Mouse (Mus musculus) forebrain, embryonic 12.5 days (tissue): Measurements from ENCODE around the gene Zfp3. TPM values are rescaled to one million over a fixed set of nuclear protein-coding genes. Genes with fewer than 3 reads are reported as not detected.
A peak's percentile ranks its signal among the peaks of the same experiment; 100 is the strongest.

Experiments
- ATAC-seq: fragments of 200-750 bp; cut with Nextera tagmentation; 2 replicates; pipeline ENCODE4 v1.8.0; 2017; ENCODE audit warnings: moderate TSS enrichment; ENCODE audit not compliant: low FRiP score
- H3K27ac ChIP-seq: fragments of 300-500 bp; sonication (generic); 2 replicates; pipeline ENCODE4 v1.5.1; 2016; ENCODE audit warnings: mild to moderate bottlenecking
- H3K27me3 ChIP-seq: fragments of 300-500 bp; sonication (generic); 2 replicates; pipeline ENCODE4 v1.6.1; 2016; ENCODE audit warnings: mild to moderate bottlenecking
- H3K36me3 ChIP-seq: fragments of 300-500 bp; sonication (generic); replicated peaks from 2 replicates; pipeline ENCODE4 v1.6.1; 2016; ENCODE audit warnings: mild to moderate bottlenecking
- H3K4me1 ChIP-seq: fragments of 300-500 bp; sonication (generic); 2 replicates; pipeline ENCODE4 v1.6.1; 2016
- H3K4me2 ChIP-seq: fragments of 300-500 bp; sonication (generic); 2 replicates; pipeline ENCODE4 v1.6.1; 2016; ENCODE audit warnings: mild to moderate bottlenecking, moderate library complexity
- H3K4me3 ChIP-seq: fragments of 300-500 bp; sonication (generic); replicated peaks from 2 replicates; pipeline ENCODE4 v1.5.1; 2016; ENCODE audit warnings: mild to moderate bottlenecking
- H3K9ac ChIP-seq: fragments of 300-500 bp; sonication (generic); 2 replicates; pipeline ENCODE4 v1.6.1; 2016; ENCODE audit warnings: mild to moderate bottlenecking
- H3K9me3 ChIP-seq: fragments of 300-500 bp; sonication (generic); 2 replicates; pipeline ENCODE4 v1.6.1; 2016
- WGBS: fragments of 180-500 bp; shearing (Covaris S2); methylation state at CpG from one replicate; pipeline ENCODE4 v1.1.7; 2016; 5-methylcytosine and 5-hydroxymethylcytosine counted together
- polyA plus RNA-seq: library from polyadenylated mRNA; unstranded; fragments of >200 nt; fragmentation: Nextera tagmentation; extraction: Ambion mirVana; gene quantifications from 2 replicates; pipeline ENCODE4 v1.2.1, GENCODE M21; 2016

Zfp3 gene
- polyA plus RNA-seq = 10.7 and 11.4 TPM in 2 replicates

- peak within 1 kb of the TSS; percentile 57 for H3K27ac ChIP-seq
- WGBS = under 1% methylated on average over 78 of the region's 78 CpGs
- H3K9ac ChIP-seq = peak within 1 kb of the TSS; percentile 79
- H3K4me1 ChIP-seq = peaks cover 13% of the 10 kb centered on the region
- no peaks in the 10 kb centered on the region for H3K27me3 ChIP-seq
- peak within 1 kb of the TSS; percentile 73 for H3K4me2 ChIP-seq
- H3K36me3 ChIP-seq = no peaks in the 10 kb centered on the region; the same call in 1 of the 2 replicates
- ATAC-seq = peak; percentile 68
- peak within 1 kb of the TSS; percentile 82 for H3K4me3 ChIP-seq
- no peaks in the 10 kb centered on the region for H3K9me3 ChIP-seq
These were observed at the start of gene Zfp3 for GRCm38 (mm10) chr11:70763936-70764808. Gene Zfp3, plus strand, starts transcription at chr11:70764209.

- ATAC-seq = no peak
- WGBS = 91% methylated on average over 6 of the region's 6 CpGs
These were observed 48.2 kb upstream of the Zfp3 start for GRCm38 (mm10) chr11:70715832-70716231.

GRCm38 (mm10) chr11:70718481-70718880 lies 45.5 kb upstream of the Zfp3 start:
- ATAC-seq = no peak
- H3K27ac ChIP-seq = no peak overlapping the region
- H3K36me3 ChIP-seq = peaks cover 67% of the 10 kb centered on the region
- H3K4me1 ChIP-seq = no peaks in the 10 kb centered on the region
- no peaks in the 10 kb centered on the region for H3K27me3 ChIP-seq
- no peak overlapping the region for H3K9ac ChIP-seq
- 77% methylated on average over 5 of the region's 5 CpGs for WGBS
- H3K9me3 ChIP-seq = no peaks in the 10 kb centered on the region
- no peak overlapping the region for H3K4me3 ChIP-seq
- H3K4me2 ChIP-seq = no peak overlapping the region

More at GRCm38 (mm10) chr11:70715832-70716231, 48.2 kb upstream of the Zfp3 start:
- 0 out of 2 replicates have a peak overlapping the region, but pooled peaks have one; percentile 17 for H3K9ac ChIP-seq
- H3K4me3 ChIP-seq = no peak overlapping the region
- no peak overlapping the region for H3K4me2 ChIP-seq
- H3K27me3 ChIP-seq = no peaks in the 10 kb centered on the region
- no peak overlapping the region for H3K27ac ChIP-seq
- H3K9me3 ChIP-seq = no peaks in the 10 kb centered on the region
- H3K36me3 ChIP-seq = peaks cover 62% of the 10 kb centered on the region
- no peaks in the 10 kb centered on the region for H3K4me1 ChIP-seq

DNA sequence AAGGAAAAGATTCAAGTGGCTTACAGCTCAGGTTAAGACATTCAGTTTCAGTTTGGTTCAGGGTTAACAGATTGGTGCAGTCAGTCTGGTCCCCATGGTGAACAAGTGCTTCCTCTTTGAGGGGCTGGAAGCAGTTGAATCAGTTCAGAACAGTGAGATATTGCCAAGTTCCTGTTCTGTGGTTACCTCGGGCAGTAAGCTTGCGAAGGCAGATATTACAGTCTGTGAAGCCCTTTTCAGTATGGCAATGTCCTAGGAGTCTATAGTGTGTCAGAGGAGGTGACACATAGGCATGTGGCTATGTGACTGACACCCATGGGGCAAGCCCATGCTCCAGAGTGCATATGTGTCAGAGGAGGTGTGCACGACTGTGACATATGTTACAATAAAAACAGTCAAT lies 43.4 kb upstream of the Zfp3 start:
- no peak overlapping the region for H3K4me2 ChIP-seq
- no peak overlapping the region for H3K4me3 ChIP-seq
- H3K9ac ChIP-seq = no peak overlapping the region
- WGBS = 92% methylated on average over 3 of the region's 3 CpGs
- H3K36me3 ChIP-seq = peaks cover 88% of the 10 kb centered on the region
- H3K4me1 ChIP-seq = no peaks in the 10 kb centered on the region
- no peak for ATAC-seq
- H3K27me3 ChIP-seq = no peaks in the 10 kb centered on the region
- H3K27ac ChIP-seq = no peak overlapping the region
- no peaks in the 10 kb centered on the region for H3K9me3 ChIP-seq

- H3K27me3 ChIP-seq = no peaks in the 10 kb centered on the region
- H3K4me3 ChIP-seq = no peak overlapping the region
- 92% methylated on average over 3 of the region's 3 CpGs for WGBS
- ATAC-seq = no peak
- no peak overlapping the region for H3K27ac ChIP-seq
- H3K36me3 ChIP-seq = peaks cover 90% of the 10 kb centered on the region
- no peaks in the 10 kb centered on the region for H3K9me3 ChIP-seq
- H3K4me1 ChIP-seq = no peaks in the 10 kb centered on the region
- H3K4me2 ChIP-seq = no peak overlapping the region
- no peak overlapping the region for H3K9ac ChIP-seq
These were observed 42.9 kb upstream of the Zfp3 start for GRCm38 (mm10) chr11:70721072-70721471.

GRCm38 (mm10) chr11:70724706-70725105 lies 39.3 kb upstream of the Zfp3 start:
- 96% methylated on average over 9 of the region's 9 CpGs for WGBS
- no peaks in the 10 kb centered on the region for H3K27me3 ChIP-seq
- H3K4me2 ChIP-seq = no peak overlapping the region
- no peak overlapping the region for H3K4me3 ChIP-seq
- H3K27ac ChIP-seq = no peak overlapping the region
- H3K9me3 ChIP-seq = no peaks in the 10 kb centered on the region
- H3K4me1 ChIP-seq = no peaks in the 10 kb centered on the region
- no peak for ATAC-seq
- H3K9ac ChIP-seq = no peak overlapping the region
- H3K36me3 ChIP-seq = peaks cover 81% of the 10 kb centered on the region

DNA sequence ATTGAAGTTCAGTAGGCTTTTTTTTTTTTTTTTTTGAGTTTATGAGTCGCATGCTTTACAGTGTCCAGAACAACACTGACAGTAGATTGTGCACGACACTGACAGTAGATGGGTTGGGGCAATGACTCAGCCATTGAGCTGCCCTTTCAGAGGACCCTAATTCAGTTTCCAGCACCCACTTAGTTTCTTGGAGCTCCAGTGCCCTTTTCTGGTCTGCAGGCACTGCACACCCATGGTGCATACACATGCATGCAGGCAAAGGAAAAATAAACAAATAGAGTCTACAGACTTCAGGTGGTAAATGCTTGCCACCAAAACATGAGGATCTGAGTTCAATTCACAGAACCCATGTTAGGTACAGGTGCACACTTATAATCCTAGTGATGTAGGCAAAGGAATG lies 37.4 kb upstream of the Zfp3 start:
- H3K36me3 ChIP-seq = peaks cover 63% of the 10 kb centered on the region
- H3K4me1 ChIP-seq = no peaks in the 10 kb centered on the region
- WGBS = 94% methylated on average over 2 of the region's 2 CpGs
- no peaks in the 10 kb centered on the region for H3K9me3 ChIP-seq
- no peak overlapping the region for H3K27ac ChIP-seq
- no peak overlapping the region for H3K4me3 ChIP-seq
- H3K27me3 ChIP-seq = no peaks in the 10 kb centered on the region
- H3K9ac ChIP-seq = no peak overlapping the region
- H3K4me2 ChIP-seq = no peak overlapping the region
- ATAC-seq = no peak

DNA sequence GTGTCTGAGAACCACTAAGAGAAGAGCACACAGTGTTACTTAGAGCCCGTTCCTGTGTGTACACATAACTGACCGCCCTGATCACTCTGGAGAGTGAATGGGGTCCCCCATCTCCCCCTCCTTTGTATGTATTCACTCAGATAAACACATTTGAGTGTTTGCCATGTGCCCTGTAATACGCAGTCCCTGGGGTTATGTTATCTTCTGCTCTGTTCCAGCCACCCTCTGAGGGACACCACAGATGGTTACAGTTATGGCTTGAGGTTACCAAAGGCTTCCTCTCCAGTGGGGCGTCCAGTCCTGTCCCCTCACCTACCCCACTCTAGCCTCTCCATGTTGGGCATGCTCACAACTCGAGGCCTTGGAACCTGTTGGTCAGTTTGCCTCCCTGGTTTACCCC lies 36.6 kb upstream of the Zfp3 start:
- WGBS = 89% methylated on average over 5 of the region's 5 CpGs
- no peak overlapping the region for H3K4me2 ChIP-seq
- no peaks in the 10 kb centered on the region for H3K9me3 ChIP-seq
- H3K9ac ChIP-seq = no peak overlapping the region
- H3K27me3 ChIP-seq = no peaks in the 10 kb centered on the region
- ATAC-seq = no peak
- no peaks in the 10 kb centered on the region for H3K4me1 ChIP-seq
- no peak overlapping the region for H3K4me3 ChIP-seq
- H3K36me3 ChIP-seq = peaks cover 57% of the 10 kb centered on the region
- no peak overlapping the region for H3K27ac ChIP-seq

- H3K4me3 ChIP-seq = no peak overlapping the region
- 84% methylated on average over 9 of the region's 9 CpGs for WGBS
These were observed 33.5 kb upstream of the Zfp3 start for GRCm38 (mm10) chr11:70730427-70731038.

DNA sequence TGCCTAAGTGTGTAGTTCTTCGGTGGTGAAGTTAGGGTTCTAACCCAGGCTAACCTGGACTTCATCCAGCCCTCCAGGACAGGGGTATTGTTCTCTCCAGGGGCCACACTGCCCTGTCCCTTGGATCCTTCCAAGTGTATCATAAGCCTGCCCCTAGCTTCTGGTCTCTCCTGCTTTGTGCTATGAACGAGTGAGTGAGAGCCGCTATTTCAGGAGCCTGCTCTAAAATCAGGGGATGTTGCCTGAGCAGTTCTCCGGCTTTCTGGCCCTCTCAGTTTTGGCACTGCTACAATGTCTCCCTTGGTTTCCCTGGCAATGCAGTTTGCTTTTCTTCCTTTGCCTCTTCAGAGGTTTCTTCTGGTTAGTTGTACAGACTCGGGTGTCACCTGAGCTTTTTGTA lies 32.8 kb upstream of the Zfp3 start:
- H3K27ac ChIP-seq = no peak overlapping the region
- H3K36me3 ChIP-seq = peaks cover 26% of the 10 kb centered on the region
- H3K9ac ChIP-seq = no peak overlapping the region
- no peak for ATAC-seq
- H3K27me3 ChIP-seq = no peaks in the 10 kb centered on the region
- no peak overlapping the region for H3K4me3 ChIP-seq
- no peak overlapping the region for H3K4me2 ChIP-seq
- H3K9me3 ChIP-seq = no peaks in the 10 kb centered on the region
- no peaks in the 10 kb centered on the region for H3K4me1 ChIP-seq
- 71% methylated on average over 5 of the region's 5 CpGs for WGBS

More at GRCm38 (mm10) chr11:70730427-70731038, 33.5 kb upstream of the Zfp3 start:
- Histone ChIP-seq H3K27ac (no peak overlapping the region), H3K4me1 (no peaks in the 10 kb centered on the region), H3K27me3 (no peaks in the 10 kb centered on the region), H3K9ac (no peak overlapping the region), H3K9me3 (no peaks in the 10 kb centered on the region), H3K4me2 (no peak overlapping the region), H3K36me3 (peaks cover 32% of the 10 kb centered on the region)
- ATAC-seq = no peak

DNA sequence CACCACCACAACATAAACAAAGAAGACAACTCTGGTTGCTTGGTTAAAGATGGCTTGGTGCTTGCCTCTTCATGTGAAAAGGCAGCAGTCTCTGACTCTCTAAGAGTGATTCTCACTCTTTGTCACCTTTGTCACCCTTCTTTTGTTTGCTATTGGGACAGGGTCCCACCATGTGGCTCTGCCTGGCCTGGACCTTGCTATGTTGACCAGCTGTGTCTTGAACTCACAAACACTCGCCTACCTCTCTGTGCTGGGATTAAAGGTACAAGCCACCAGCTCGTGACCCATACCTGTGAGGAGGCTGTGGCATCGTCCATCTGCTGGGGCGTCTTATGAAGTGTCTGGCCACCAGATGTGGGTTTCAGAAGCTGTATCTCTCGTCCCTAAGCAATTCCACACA lies 30.8 kb upstream of the Zfp3 start:
- Histone ChIP-seq H3K4me3 (no peak overlapping the region), H3K27me3 (no peaks in the 10 kb centered on the region), H3K27ac (no peak overlapping the region), H3K9ac (no peak overlapping the region), H3K4me2 (no peak overlapping the region), H3K4me1 (no peaks in the 10 kb centered on the region), H3K36me3 (peaks cover 5% of the 10 kb centered on the region), H3K9me3 (no peaks in the 10 kb centered on the region)
- WGBS = 77% methylated on average over 5 of the region's 5 CpGs
- ATAC-seq = no peak

GRCm38 (mm10) chr11:70737749-70738148 lies 26.3 kb upstream of the Zfp3 start:
- Histone ChIP-seq H3K27me3 (no peaks in the 10 kb centered on the region), H3K9me3 (no peaks in the 10 kb centered on the region), H3K4me1 (no peaks in the 10 kb centered on the region), H3K36me3 (no peaks in the 10 kb centered on the region), H3K27ac (no peak overlapping the region), H3K4me2 (no peak overlapping the region), H3K4me3 (no peak overlapping the region), H3K9ac (no peak overlapping the region)
- WGBS = 78% methylated on average over 5 of the region's 5 CpGs
- ATAC-seq = no peak
